Mouse (Mus musculus) neural tube, embryonic 13.5 days (tissue): ENCODE measurements around the gene Acyp2. TPM values are rescaled to one million over a fixed set of nuclear protein-coding genes. Genes with fewer than 3 reads are reported as not detected.

Experiments
- ATAC-seq: fragments of 200-750 bp; cut with Nextera tagmentation; 2 replicates; pipeline ENCODE4 v1.8.0; 2017; ENCODE audit warnings: low read depth, mild to moderate bottlenecking, moderate TSS enrichment, moderate library complexity
- H3K27ac ChIP-seq: fragments of 300-500 bp; sonication (generic); replicated peaks from 2 replicates; pipeline ENCODE4 v1.5.1; 2015; ENCODE audit warnings: moderate library complexity, mild to moderate bottlenecking, inconsistent platforms
- H3K27me3 ChIP-seq: fragments of 300-500 bp; sonication (generic); 2 replicates; pipeline ENCODE4 v1.6.1; 2015; ENCODE audit warnings: mild to moderate bottlenecking, inconsistent platforms
- H3K36me3 ChIP-seq: fragments of 300-500 bp; sonication (generic); 2 replicates; pipeline ENCODE4 v1.6.1; 2015; ENCODE audit warnings: mild to moderate bottlenecking, inconsistent platforms
- H3K4me1 ChIP-seq: fragments of 300-500 bp; sonication (generic); replicated peaks from 2 replicates; pipeline ENCODE4 v1.6.1; 2015; ENCODE audit warnings: inconsistent platforms
- H3K4me2 ChIP-seq: fragments of 300-500 bp; sonication (generic); 2 replicates; pipeline ENCODE4 v1.6.1; 2015; ENCODE audit warnings: inconsistent platforms, mild to moderate bottlenecking, moderate library complexity
- H3K4me3 ChIP-seq: fragments of 300-500 bp; sonication (generic); 2 replicates; pipeline ENCODE4 v1.5.1; 2015; ENCODE audit warnings: mild to moderate bottlenecking, inconsistent platforms
- H3K9ac ChIP-seq: fragments of 300-500 bp; sonication (generic); 2 replicates; pipeline ENCODE4 v1.6.1; 2015; ENCODE audit warnings: moderate library complexity, mild to moderate bottlenecking, inconsistent platforms
- H3K9me3 ChIP-seq: fragments of 300-500 bp; sonication (generic); 2 replicates; pipeline ENCODE4 v1.6.1; 2016; ENCODE audit warnings: inconsistent platforms
- WGBS: fragments of 180-500 bp; shearing (Covaris S2); methylation state at CpG from one replicate; pipeline ENCODE4 v1.1.7; 2015; 5-methylcytosine and 5-hydroxymethylcytosine counted together
- polyA plus RNA-seq: library from polyadenylated mRNA; unstranded; fragments of >200 nt; fragmentation: Nextera tagmentation; extraction: Ambion mirVana; gene quantifications from 2 replicates; pipeline ENCODE4 v1.2.1, GENCODE M21; 2015

The Acyp2 gene
- polyA plus RNA-seq, 1 experiment from 2014 or later: 37.9 TPM

GRCm38 (mm10) chr11:30471187-30471586, 178.2 kb downstream of the Acyp2 start:
- Histone ChIP-seq H3K4me2 (peak overlapping the region; percentile 68), H3K4me1 (peaks cover 13% of the 10 kb centered on the region), H3K27me3 (no peaks in the 10 kb centered on the region), H3K4me3 (peak overlapping the region; percentile 47; the same call in 1 of the 2 replicates), H3K27ac (peak overlapping the region; percentile 68), H3K9me3 (no peaks in the 10 kb centered on the region), H3K9ac (peak overlapping the region; percentile 65; the same call in 1 of the 2 replicates), H3K36me3 (no peaks in the 10 kb centered on the region)
- ATAC-seq: peak; percentile 60
- WGBS: 72% methylated on average over 8 of the region's 8 CpGs

Other genes with a start within 250 kb of the Acyp2 start
- gene 4930505A04Rik, start 177.8 kb downstream of the Acyp2 start, polyA plus RNA-seq: not detected in 2 replicates
- gene Psme4, start 122.1 kb upstream of the Acyp2 start, polyA plus RNA-seq: 16.7 and 18.9 TPM in 2 replicates
- gene Gpr75, start 235.8 kb upstream of the Acyp2 start, polyA plus RNA-seq: 5.1 and 5.7 TPM in 2 replicates
- 28.5 and 31.4 TPM in 2 replicates for gene Asb3, start 235.8 kb upstream of the Acyp2 start, polyA plus RNA-seq